Mouse (Mus musculus): Measurements from ENCODE around the gene Rprd2. TPM values are rescaled to one million over a fixed set of nuclear protein-coding genes. Genes with fewer than 3 reads are reported as not detected.

Gene Rprd2
- polyA plus RNA-seq, 1 experiment from 2014 or later: 27.3 TPM

DNA sequence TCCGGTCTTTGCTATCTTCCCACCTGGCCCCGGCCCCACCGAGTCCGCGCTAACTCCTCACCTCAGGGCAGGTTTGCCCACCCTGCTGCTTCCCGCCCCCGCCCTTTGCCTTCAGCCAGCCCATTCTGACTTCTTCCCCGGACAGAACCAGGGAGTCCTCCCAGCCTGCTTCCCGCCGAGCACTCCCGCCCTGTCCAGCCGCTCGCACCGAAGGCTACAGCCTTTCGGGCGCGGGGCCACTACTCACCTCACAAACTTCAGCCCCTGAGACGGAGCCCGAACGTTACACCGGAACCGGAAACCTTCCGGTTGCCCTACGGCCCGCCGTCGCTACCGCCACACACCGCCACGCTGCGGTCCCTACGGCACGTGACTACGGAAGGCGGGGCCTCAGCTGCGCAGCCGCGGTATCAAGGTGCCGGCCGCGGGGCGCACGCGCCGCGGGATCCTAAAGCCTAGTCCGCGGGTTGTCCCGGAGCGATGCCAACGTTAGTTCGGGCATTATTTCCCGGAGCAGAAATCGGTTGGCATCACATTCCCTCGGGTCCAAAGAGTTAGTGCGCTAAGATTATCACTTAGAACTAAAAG is 36.9 kb upstream of the Rprd2 start, which contains the start of gene Prpf3:
Prpf3 (minus strand) TSS at position 384 of the 588 bp plus-strand sequence.
- no peaks in the 10 kb centered on the region for H3K9me3 ChIP-seq
- no peaks in the 10 kb centered on the region for H3K27me3 ChIP-seq
- peak within 1 kb of the TSS; percentile 87 for H3K9ac ChIP-seq
- H3K36me3 ChIP-seq: peaks cover 27% of the 10 kb centered on the region
- H3K4me3 ChIP-seq: peak within 1 kb of the TSS; percentile 89
- peak; percentile 95 for ATAC-seq (ENCODE audit: insufficient number of reproducible peaks, insufficient read depth, low FRiP score, low TSS enrichment)
- peak within 1 kb of the TSS; percentile 67 for H3K4me2 ChIP-seq (replicated peaks)
- WGBS: 1% methylated on average over 56 of the region's 56 CpGs
- peaks cover 4% of the 10 kb centered on the region for H3K4me1 ChIP-seq
- H3K27ac ChIP-seq: peak within 1 kb of the TSS; percentile 77

DNA sequence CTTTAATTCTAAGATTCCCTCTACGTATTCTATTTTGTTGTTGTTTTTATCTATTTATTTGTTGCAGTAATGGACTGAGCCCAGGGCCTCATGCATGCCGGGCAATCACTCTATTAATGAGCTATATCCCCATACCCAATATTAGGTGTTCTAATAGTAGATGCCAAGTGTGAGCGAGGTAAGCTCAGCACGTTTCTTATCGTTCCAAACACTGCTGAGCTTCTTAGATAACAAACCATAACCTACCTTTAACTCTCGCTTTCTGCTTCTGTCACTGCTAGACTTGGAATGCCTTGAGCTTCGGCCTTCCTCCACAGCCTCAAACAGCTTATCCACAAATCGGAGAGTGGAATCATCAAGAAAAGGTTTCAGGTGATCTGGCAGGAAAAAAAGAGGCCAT is 32.7 kb upstream of the Rprd2 start:
- Histone ChIP-seq H3K9me3 (no peaks in the 10 kb centered on the region), H3K27me3 (no peaks in the 10 kb centered on the region), H3K4me2 (replicated peaks) (no peak overlapping the region), H3K9ac (no peak overlapping the region), H3K4me3 (no peak overlapping the region), H3K4me1 (peaks cover 4% of the 10 kb centered on the region), H3K36me3 (peaks cover 67% of the 10 kb centered on the region), H3K27ac (no peak overlapping the region)
- WGBS: 96% methylated on average over 8 of the region's 8 CpGs
- ATAC-seq (ENCODE audit: insufficient number of reproducible peaks, insufficient read depth, low FRiP score, low TSS enrichment): no peak

DNA sequence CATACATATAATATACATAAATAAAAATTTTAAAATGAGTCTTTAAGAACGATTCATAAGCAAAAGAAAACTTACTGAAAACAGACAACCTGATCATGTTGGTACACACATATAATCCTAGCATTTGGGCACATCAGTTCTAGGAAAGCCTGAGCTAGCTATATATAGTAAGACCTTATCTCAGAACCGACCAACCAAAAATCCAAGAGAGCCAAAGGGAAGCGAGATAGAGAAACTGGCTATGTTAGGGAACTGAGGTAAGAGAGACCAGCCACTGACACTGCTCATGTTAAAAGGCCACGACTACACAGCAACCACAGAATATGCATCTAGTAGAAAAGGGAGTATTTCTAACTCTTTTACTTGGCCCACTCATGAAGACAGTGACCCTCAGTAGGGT is 31.9 kb upstream of the Rprd2 start:
- Histone ChIP-seq H3K9me3 (no peaks in the 10 kb centered on the region), H3K9ac (no peak overlapping the region), H3K36me3 (peaks cover 73% of the 10 kb centered on the region), H3K27me3 (no peaks in the 10 kb centered on the region), H3K4me1 (peaks cover 4% of the 10 kb centered on the region), H3K27ac (no peak overlapping the region), H3K4me3 (no peak overlapping the region), H3K4me2 (replicated peaks) (no peak overlapping the region)
- no peak for ATAC-seq (ENCODE audit: insufficient number of reproducible peaks, insufficient read depth, low FRiP score, low TSS enrichment)
- 89% methylated on average over 4 of the region's 4 CpGs for WGBS

DNA sequence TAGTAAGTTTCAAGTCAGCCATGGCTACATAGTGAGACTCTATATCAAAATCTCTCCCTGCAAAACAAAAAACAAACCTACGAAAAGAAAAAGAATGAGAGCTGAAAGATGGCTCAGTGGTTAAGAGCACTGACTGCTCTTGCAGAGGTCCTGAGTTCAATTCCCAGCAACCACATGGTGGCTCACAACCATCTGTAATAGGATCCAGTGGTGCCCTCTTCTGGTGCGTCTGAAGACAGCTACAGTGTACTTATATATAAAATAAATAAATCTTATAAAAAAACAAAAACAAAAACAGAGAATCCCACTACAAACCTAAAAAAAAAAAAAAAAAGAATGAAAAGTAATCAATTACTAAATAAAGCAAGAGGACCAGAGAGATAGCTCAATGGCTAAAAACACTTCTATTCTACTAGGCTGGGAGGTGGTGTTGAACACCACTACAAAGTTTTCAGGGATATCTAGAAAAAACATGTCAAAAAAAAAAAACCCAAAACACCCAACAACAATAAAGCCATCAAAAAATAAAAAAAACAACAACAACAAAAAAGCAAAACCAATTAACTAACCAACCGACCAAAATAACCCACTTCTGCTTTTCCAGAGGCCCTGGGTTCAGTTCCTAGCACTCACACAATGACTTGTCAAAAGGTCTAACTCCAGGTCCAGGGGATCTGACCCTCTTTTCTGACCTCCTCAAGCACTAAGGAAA is 24.0 kb upstream of the Rprd2 start:
- Histone ChIP-seq H3K4me1 (no peaks in the 10 kb centered on the region), H3K4me3 (no peak overlapping the region), H3K4me2 (replicated peaks) (no peak overlapping the region), H3K27me3 (no peaks in the 10 kb centered on the region), H3K9ac (no peak overlapping the region), H3K9me3 (no peaks in the 10 kb centered on the region), H3K36me3 (peaks cover 76% of the 10 kb centered on the region), H3K27ac (no peak overlapping the region)
- WGBS: 81% methylated on average over 3 of the region's 3 CpGs
- no peak for ATAC-seq (ENCODE audit: insufficient number of reproducible peaks, insufficient read depth, low FRiP score, low TSS enrichment)

DNA sequence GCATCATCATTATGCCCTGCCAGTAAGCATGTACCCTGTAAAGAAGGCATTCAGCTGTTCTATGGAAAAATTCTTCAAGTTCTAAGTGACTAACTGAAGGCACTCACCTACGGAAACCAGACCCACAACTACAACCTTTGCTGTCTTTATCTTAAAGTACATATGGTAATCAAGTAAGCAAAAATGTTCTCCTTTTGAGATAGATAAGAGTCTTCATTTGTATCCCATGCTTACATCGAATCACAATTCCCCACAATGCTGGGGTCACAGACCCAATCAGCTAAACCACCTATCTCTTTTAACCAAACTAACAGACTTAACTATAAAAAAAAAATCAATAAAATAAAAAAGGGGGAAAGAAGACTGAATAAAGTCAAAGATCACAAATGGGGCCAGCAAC is 20.6 kb upstream of the Rprd2 start:
- Histone ChIP-seq H3K27me3 (no peaks in the 10 kb centered on the region), H3K4me2 (replicated peaks) (no peak overlapping the region), H3K9ac (no peak overlapping the region), H3K9me3 (no peaks in the 10 kb centered on the region), H3K27ac (no peak overlapping the region), H3K4me3 (no peak overlapping the region), H3K36me3 (peaks cover 73% of the 10 kb centered on the region), H3K4me1 (no peaks in the 10 kb centered on the region)
- ATAC-seq (ENCODE audit: insufficient number of reproducible peaks, insufficient read depth, low FRiP score, low TSS enrichment): no peak
- WGBS: 95% methylated on average over 2 of the region's 2 CpGs

DNA sequence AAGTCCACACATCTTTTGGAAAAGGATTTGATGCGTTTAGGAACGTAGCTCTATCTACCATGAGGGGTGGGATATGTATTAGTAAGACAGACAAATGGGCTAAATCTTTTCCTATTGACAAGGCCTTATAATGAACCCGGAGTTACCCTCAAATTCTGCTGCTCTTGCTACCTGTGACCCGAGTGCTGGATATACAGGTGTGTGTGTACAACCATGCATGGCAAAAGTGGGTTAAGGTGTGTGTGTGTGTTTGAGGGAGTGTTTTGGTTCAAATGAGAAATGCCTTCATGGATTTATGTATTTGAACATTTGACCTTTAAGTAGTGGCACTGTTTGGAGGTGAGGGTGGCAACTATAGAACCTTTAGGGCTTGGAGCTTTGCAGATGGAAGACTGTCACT is 10.4 kb upstream of the Rprd2 start:
- H3K9me3 ChIP-seq: no peaks in the 10 kb centered on the region

DNA sequence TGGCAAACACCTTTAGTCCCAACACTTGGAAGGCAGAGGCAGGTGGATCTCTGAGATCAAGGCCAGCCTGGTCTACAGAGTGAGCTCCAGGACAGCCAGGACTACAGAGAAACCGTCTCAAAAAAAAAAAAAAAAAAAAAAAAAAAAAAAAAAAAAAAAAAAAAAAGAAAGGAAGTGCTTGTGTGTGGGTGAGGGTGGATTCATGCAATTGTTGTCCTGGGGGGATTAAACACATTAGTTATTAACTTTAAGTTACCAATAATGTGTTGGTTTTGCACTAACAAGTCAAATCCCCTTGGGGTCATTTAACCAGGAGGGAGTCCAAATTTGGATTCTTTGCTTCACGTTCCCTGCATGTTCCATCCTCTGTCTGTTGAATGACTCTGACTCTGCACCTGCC is 7.6 kb upstream of the Rprd2 start:
- Histone ChIP-seq H3K36me3 (peaks cover 34% of the 10 kb centered on the region), H3K4me1 (no peaks in the 10 kb centered on the region), H3K4me3 (no peak overlapping the region), H3K4me2 (replicated peaks) (no peak overlapping the region), H3K9ac (no peak overlapping the region), H3K27ac (no peak overlapping the region), H3K9me3 (no peaks in the 10 kb centered on the region), H3K27me3 (no peaks in the 10 kb centered on the region)
- no peak for ATAC-seq (ENCODE audit: insufficient number of reproducible peaks, insufficient read depth, low FRiP score, low TSS enrichment)
- WGBS: 56% methylated on average over 2 of the region's 2 CpGs

More for the DNA sequence above, 10.4 kb upstream of the Rprd2 start:
- H3K9ac ChIP-seq: no peak overlapping the region
- no peak overlapping the region for H3K4me3 ChIP-seq
- ATAC-seq (ENCODE audit: insufficient number of reproducible peaks, insufficient read depth, low FRiP score, low TSS enrichment): no peak
- no peaks in the 10 kb centered on the region for H3K27me3 ChIP-seq
- H3K4me2 ChIP-seq (replicated peaks): no peak overlapping the region
- H3K27ac ChIP-seq: no peak overlapping the region
- 95% methylated on average over 4 of the region's 4 CpGs for WGBS
- H3K36me3 ChIP-seq: peaks cover 58% of the 10 kb centered on the region
- H3K4me1 ChIP-seq: no peaks in the 10 kb centered on the region

DNA sequence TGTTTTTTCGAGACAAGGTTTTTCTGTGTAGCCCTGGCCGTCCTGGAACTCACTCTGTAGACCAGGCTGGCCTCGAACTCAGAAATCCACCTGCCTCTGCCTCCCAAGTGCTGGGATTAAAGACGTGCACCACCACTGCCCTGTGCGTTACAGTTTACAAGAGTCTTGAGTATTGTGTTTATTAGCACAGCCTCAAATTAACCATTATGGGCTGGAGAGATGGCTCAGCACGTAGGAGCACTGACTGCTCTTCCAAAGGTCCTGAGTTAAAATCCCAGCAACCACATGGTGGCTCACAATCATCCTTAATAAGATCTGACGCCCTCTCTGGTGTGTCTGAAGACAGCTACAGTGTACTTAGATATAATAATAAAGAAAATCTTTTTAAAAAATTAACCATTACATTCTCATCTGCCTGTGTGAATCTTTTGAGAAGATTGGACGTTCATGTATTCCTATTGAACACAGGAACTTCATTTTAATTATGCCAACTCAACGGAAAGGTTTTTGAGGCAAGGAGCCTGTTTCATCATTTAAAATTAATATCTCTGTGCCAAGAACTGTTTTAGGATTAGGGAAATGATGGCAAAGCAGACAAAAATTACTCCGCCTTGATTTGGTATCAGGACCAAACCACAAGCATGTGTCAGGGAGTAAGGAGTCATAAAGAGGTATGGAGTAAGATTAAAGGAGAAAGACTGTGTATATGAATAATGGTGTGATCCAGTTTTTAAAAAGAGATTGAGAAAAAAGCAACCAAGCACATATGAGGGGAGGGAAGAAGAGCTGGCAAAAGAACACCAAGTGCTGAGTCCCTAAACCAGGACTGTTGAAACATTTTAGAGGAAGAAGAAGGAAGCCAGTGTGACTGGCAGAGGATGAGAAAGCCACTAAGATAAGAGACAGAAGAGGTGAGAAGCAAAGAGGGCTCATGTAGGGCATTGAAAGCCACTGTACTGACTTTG is 1.7 kb upstream of the Rprd2 start:
- H3K4me1 ChIP-seq: peaks cover 20% of the 10 kb centered on the region
- no peak; the same call in 1 of the 2 replicates for ATAC-seq (ENCODE audit: insufficient number of reproducible peaks, insufficient read depth, low FRiP score, low TSS enrichment)
- peaks cover 4% of the 10 kb centered on the region; the same call in 1 of the 2 replicates for H3K36me3 ChIP-seq
- H3K4me3 ChIP-seq: peak overlapping the region; percentile 66
- H3K27ac ChIP-seq: peak overlapping the region; percentile 100
- peak overlapping the region; percentile 74 for H3K9ac ChIP-seq
- peak overlapping the region; percentile 52 for H3K4me2 ChIP-seq (replicated peaks)
- 43% methylated on average over 10 of the region's 10 CpGs for WGBS
- H3K9me3 ChIP-seq: no peaks in the 10 kb centered on the region
- H3K27me3 ChIP-seq: no peaks in the 10 kb centered on the region

DNA sequence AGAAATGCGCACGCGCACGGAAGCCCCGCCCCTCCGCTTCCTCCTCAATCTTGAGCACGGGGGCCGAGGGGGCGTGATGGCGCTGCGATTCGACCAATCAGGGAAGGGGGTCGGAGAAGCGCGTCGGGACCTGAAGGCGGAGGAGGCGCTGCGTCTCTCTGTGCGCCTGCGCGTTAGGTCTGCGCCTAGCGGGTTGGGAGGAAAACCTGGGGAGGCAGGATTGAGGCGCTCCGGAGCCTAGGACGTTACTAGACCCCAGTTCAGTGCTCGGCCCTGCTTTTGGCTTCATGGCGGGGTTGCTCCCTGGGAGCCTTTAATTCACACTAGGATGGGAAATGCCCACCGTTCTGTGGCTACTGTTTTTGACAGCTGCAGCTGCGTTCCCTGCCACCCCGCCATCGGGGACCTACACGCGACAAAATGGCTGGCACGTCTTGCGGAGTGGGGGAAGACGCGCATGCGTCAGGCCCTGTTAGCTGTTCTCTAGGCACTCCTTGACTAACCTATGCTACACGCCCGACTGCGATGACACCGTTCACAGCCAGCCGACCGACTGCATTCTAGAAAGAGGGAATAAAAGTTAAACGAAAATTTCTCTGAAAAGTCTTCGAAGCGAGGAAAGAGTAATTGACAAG is 805 bp upstream of the Rprd2 start:
- H3K27ac ChIP-seq: peak overlapping the region; percentile 100
- peaks cover 4% of the 10 kb centered on the region; the same call in 1 of the 2 replicates for H3K36me3 ChIP-seq
- peak overlapping the region; percentile 74 for H3K9ac ChIP-seq
- under 1% methylated on average over 49 of the region's 49 CpGs for WGBS
- H3K4me2 ChIP-seq (replicated peaks): peak overlapping the region; percentile 52
- peaks cover 20% of the 10 kb centered on the region for H3K4me1 ChIP-seq
- H3K9me3 ChIP-seq: no peaks in the 10 kb centered on the region
- ATAC-seq (ENCODE audit: insufficient number of reproducible peaks, insufficient read depth, low FRiP score, low TSS enrichment): peak; percentile 95
- H3K4me3 ChIP-seq: peak overlapping the region; percentile 66
- no peaks in the 10 kb centered on the region for H3K27me3 ChIP-seq

DNA sequence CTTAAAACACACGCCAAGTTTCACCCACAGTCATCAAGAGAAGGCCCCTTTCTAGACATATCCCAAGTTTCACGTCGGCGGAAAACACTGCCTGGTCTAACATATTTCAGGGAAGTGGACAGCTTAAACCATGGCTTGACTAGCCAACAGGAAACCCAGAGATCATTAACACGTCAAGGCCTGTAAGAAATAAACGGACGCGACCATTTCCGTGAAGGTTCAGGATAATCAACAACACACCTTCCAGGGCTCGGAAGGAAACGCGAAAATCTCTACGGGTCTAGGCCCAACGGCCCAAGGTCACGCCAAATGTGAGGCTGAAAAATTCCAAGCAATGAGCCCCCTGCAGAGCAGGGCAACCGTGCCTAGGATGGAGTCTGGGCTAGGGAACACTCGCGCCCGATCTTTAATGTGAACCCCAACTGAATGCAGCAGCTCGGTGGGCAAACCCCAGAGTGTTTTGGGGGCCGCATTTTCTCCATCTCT is 594 bp downstream of the Rprd2 start:
- ATAC-seq (ENCODE audit: insufficient number of reproducible peaks, insufficient read depth, low FRiP score, low TSS enrichment): 0 out of 2 replicates have a peak, but pooled peaks have one; percentile 13
- Histone ChIP-seq H3K9ac (peak overlapping the region; percentile 93), H3K36me3 (peaks cover 4% of the 10 kb centered on the region; the same call in 1 of the 2 replicates), H3K9me3 (no peaks in the 10 kb centered on the region), H3K4me3 (peak overlapping the region; percentile 66), H3K4me2 (replicated peaks) (peak overlapping the region; percentile 68), H3K27ac (peak overlapping the region; percentile 100), H3K4me1 (peaks cover 20% of the 10 kb centered on the region), H3K27me3 (no peaks in the 10 kb centered on the region)
- WGBS: under 1% methylated on average over 21 of the region's 21 CpGs

DNA sequence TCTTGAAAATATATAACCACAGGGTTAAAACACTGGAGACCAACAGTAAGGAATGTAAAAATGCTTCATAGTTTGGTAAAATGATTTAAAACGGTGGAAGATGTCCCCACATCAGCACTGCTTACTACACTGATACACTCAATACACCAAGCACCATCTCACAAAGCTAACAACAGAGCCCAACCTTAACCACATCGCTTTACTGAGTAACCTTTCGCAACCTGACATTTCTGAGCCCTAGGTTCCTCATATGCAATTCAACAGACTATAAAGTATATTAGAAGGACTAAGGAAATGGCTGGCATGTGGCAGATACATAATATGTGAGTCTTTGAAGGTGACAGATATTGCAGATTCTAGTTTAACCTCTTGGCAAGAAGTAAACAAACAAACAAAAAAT is 2.0 kb downstream of the Rprd2 start:
- Histone ChIP-seq H3K27me3 (no peaks in the 10 kb centered on the region), H3K4me1 (peaks cover 20% of the 10 kb centered on the region), H3K9ac (no peak overlapping the region), H3K4me3 (0 out of 2 replicates have a peak overlapping the region, but pooled peaks have one; percentile 1), H3K9me3 (no peaks in the 10 kb centered on the region), H3K4me2 (replicated peaks) (peak overlapping the region; percentile 68), H3K27ac (no peak overlapping the region), H3K36me3 (peaks cover 4% of the 10 kb centered on the region; the same call in 1 of the 2 replicates)
- ATAC-seq (ENCODE audit: insufficient number of reproducible peaks, insufficient read depth, low FRiP score, low TSS enrichment): no peak
- 93% methylated on average over 3 of the region's 3 CpGs for WGBS

Data from embryonic facial prominence, embryonic 12.5 days (tissue).